Mouse (Mus musculus) forebrain, embryonic 10.5 days (tissue): ENCODE results near the gene Slc2a3. TPM values are rescaled to one million over a fixed set of nuclear protein-coding genes. Genes with fewer than 3 reads are reported as not detected.
A peak's percentile ranks its signal among the peaks of the same experiment; 100 is the strongest.
"Not testable (repeated sequence)": the region's sequence is repeated elsewhere in the genome, so short reads cannot be mapped to it uniquely, and the experiment has no call there.

Experiments
- DNase-seq: peaks from one replicate; pipeline ENCODE4 v3.0.0-alpha.2; 2017; ENCODE audit warnings: low spot score; ENCODE audit errors: extremely low spot score
- H3K27ac ChIP-seq: fragments of 300-500 bp; sonication (generic); 2 replicates; pipeline ENCODE4 v1.5.1; 2016; ENCODE audit warnings: mild to moderate bottlenecking
- H3K27me3 ChIP-seq: fragments of 300-500 bp; sonication (generic); 2 replicates; pipeline ENCODE4 v1.6.1; 2016; ENCODE audit warnings: mild to moderate bottlenecking; ENCODE audit not compliant: poor library complexity, severe bottlenecking
- H3K36me3 ChIP-seq: fragments of 300-500 bp; sonication (generic); replicated peaks from 2 replicates; pipeline ENCODE4 v1.6.1; 2016; ENCODE audit warnings: mild to moderate bottlenecking, moderate library complexity
- H3K4me1 ChIP-seq: fragments of 300-500 bp; sonication (generic); 2 replicates; pipeline ENCODE4 v1.6.1; 2016
- H3K4me3 ChIP-seq: fragments of 300-500 bp; sonication (generic); 2 replicates; pipeline ENCODE4 v1.5.1; 2016; ENCODE audit warnings: mild to moderate bottlenecking, moderate library complexity
- H3K9me3 ChIP-seq: fragments of 300-500 bp; sonication (generic); 2 replicates; pipeline ENCODE4 v1.6.1; 2016; ENCODE audit warnings: mild to moderate bottlenecking, moderate library complexity
- WGBS: fragments of 180-500 bp; shearing (Covaris S2); methylation state at CpG from one replicate; pipeline ENCODE4 v1.1.7; 2016; 5-methylcytosine and 5-hydroxymethylcytosine counted together
- polyA plus RNA-seq: library from polyadenylated mRNA; unstranded; fragments of >200 nt; fragmentation: Nextera tagmentation; extraction: Ambion mirVana; gene quantifications from 2 replicates; pipeline ENCODE4 v1.2.1, GENCODE M21; 2016

Slc2a3 gene
- polyA plus RNA-seq, 1 experiment from 2014 or later = 67.3 TPM

DNA sequence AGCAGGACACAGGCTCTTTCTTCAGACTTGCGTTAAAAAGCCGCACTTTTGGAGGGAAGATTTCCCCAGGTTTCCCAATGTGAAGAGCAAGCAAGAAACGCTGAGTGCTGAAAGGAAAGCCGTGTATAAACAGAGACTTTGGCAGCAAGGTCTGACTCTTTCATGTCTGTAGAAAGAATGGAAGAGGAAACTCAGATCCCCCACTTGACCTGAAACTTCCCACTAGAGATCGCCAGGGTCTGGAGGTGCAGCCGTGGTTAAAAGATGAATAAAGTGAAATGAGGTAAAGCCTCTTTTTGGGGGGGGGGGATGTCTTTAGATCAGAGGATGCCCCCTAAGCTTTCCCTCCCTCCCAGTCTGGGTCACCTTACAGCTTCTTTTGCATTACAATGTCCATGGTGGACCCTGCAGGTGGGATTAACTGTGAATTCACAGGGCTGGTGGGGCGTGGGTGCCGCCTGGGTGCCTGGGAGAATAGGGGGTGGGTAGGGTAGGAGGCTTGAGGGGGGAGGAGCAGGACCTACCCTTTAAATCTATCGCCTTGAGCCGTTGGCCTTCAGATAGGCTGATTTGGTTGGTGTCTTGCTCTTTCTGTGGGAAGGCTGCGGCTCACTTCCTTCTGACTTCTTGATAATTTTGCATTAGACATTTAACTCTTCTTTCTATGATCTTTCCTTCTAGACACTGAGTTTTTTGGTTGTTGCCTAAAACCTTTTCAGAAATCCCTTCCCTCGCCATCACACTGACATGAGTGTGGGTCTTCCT is 94.2 kb downstream of the Slc2a3 start, which contains the start of gene Nanog:
Gene Nanog, plus strand, starts transcription at position 454 of the 765 bp plus-strand sequence.
- no peak for DNase-seq
- H3K4me1 ChIP-seq = peaks cover 18% of the 10 kb centered on the region
- no peaks in the 10 kb centered on the region for H3K9me3 ChIP-seq
- WGBS = 16% methylated on average over 12 of the region's 12 CpGs
- H3K36me3 ChIP-seq = no peaks in the 10 kb centered on the region
- H3K4me3 ChIP-seq = no peak within 1 kb of the TSS
- H3K27me3 ChIP-seq = peaks cover 34% of the 10 kb centered on the region
- H3K27ac ChIP-seq = no peak within 1 kb of the TSS

GRCm38 (mm10) chr6:122706337-122706840 is 95.1 kb downstream of the Slc2a3 start:
- Histone ChIP-seq H3K36me3 (no peaks in the 10 kb centered on the region), H3K9me3 (no peaks in the 10 kb centered on the region), H3K27ac (no peak overlapping the region), H3K27me3 (peaks cover 38% of the 10 kb centered on the region), H3K4me3 (no peak overlapping the region), H3K4me1 (peaks cover 21% of the 10 kb centered on the region)
- no peak for DNase-seq
- WGBS = 73% methylated on average over 12 of the region's 12 CpGs

GRCm38 (mm10) chr6:122703706-122704105 is 97.7 kb downstream of the Slc2a3 start:
- 0 out of 2 replicates have a peak overlapping the region, but pooled peaks have one; percentile 75 for H3K27ac ChIP-seq
- no peaks in the 10 kb centered on the region for H3K36me3 ChIP-seq
- WGBS = 8% methylated on average over 1 of the region's 1 CpGs
- H3K4me1 ChIP-seq = peaks cover 21% of the 10 kb centered on the region
- peaks cover 34% of the 10 kb centered on the region for H3K27me3 ChIP-seq
- DNase-seq = no peak
- H3K9me3 ChIP-seq = no peaks in the 10 kb centered on the region
- H3K4me3 ChIP-seq = no peak overlapping the region

- 17% methylated on average over 6 of the region's 6 CpGs for WGBS
- Histone ChIP-seq H3K4me1 (peaks cover 21% of the 10 kb centered on the region), H3K27me3 (peaks cover 30% of the 10 kb centered on the region), H3K9me3 (no peaks in the 10 kb centered on the region), H3K27ac (peak overlapping the region; percentile 75), H3K4me3 (0 out of 2 replicates have a peak overlapping the region, but pooled peaks have one; percentile 32), H3K36me3 (no peaks in the 10 kb centered on the region)
- DNase-seq = no peak
These were observed 98.2 kb downstream of the Slc2a3 start for GRCm38 (mm10) chr6:122703251-122703650.

- peak overlapping the region; percentile 75 for H3K27ac ChIP-seq
- peaks cover 21% of the 10 kb centered on the region for H3K4me1 ChIP-seq
- 4% methylated on average over 20 of the region's 20 CpGs for WGBS
- H3K9me3 ChIP-seq = no peaks in the 10 kb centered on the region
- DNase-seq = peak; percentile 29
- H3K4me3 ChIP-seq = peak overlapping the region; percentile 32
- H3K36me3 ChIP-seq = no peaks in the 10 kb centered on the region
- H3K27me3 ChIP-seq = peaks cover 23% of the 10 kb centered on the region
These were observed 98.8 kb downstream of the Slc2a3 start for GRCm38 (mm10) chr6:122702480-122703124.

DNA sequence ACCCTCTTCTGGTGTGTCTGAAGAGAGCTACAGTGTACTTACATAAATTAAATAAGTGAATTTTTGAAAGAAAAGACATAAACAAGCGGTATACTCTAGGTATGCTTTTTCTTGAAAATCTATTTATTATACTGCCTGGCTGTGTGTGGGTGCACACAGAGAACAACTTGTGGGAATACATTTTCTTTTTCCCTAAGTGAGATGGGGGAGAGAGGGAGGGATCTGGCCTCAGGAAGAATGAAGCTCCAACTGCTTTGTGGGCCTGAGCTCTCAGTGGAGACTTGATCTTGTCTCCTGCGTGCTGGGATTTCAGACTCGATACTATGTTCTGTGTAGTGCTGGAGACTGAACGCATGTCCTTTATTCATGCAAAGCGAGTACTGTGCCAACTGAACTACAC is 99.6 kb downstream of the Slc2a3 start:
- H3K27me3 ChIP-seq = peaks cover 15% of the 10 kb centered on the region
- peak overlapping the region; percentile 75; the same call in 1 of the 2 replicates for H3K27ac ChIP-seq
- 84% methylated on average over 5 of the region's 5 CpGs for WGBS
- H3K9me3 ChIP-seq = no peaks in the 10 kb centered on the region
- no peaks in the 10 kb centered on the region for H3K36me3 ChIP-seq
- H3K4me1 ChIP-seq = peaks cover 14% of the 10 kb centered on the region
- DNase-seq = no peak
- no peak overlapping the region for H3K4me3 ChIP-seq

GRCm38 (mm10) chr6:122699628-122700027 is 101.8 kb downstream of the Slc2a3 start:
- not testable (repeated sequence) for H3K36me3 ChIP-seq, DNase-seq, H3K9me3 ChIP-seq, H3K27me3 ChIP-seq, H3K27ac ChIP-seq, H3K4me3 ChIP-seq
- WGBS = 88% methylated on average over 2 of the region's 2 CpGs
- H3K4me1 ChIP-seq = peaks cover 14% of the 10 kb centered on the region

GRCm38 (mm10) chr6:122695398-122695797 is 106.0 kb downstream of the Slc2a3 start:
- 87% methylated on average over 3 of the region's 3 CpGs for WGBS
- no peaks in the 10 kb centered on the region for H3K36me3 ChIP-seq
- H3K9me3 ChIP-seq = no peaks in the 10 kb centered on the region
- H3K4me3 ChIP-seq = no peak overlapping the region
- DNase-seq = no peak
- no peaks in the 10 kb centered on the region for H3K4me1 ChIP-seq
- no peaks in the 10 kb centered on the region for H3K27me3 ChIP-seq
- H3K27ac ChIP-seq = no peak overlapping the region

DNA sequence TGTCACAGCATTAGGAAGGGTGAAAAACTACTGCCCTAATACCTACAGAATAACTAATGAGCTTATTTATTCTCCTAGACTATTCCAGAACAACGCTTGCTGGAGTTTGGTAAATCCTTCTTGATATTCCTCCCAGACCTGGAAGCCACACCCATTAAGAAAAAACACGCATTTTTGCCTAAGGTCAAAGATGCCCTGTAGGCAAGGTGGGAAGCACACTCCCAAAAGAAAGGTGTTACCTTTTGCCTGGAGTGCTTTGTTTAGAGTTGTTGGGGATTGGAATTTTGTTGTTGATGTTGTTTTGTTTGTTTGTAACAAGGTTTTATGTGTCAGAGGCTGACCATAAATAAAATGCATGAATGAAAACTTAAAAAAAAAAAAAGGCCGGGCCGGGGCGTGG is 111.4 kb downstream of the Slc2a3 start:
- Histone ChIP-seq H3K27ac (no peak overlapping the region), H3K4me3 (no peak overlapping the region)
- 87% methylated on average over 5 of the region's 5 CpGs for WGBS

GRCm38 (mm10) chr6:122689411-122690055 is 111.9 kb downstream of the Slc2a3 start:
- Histone ChIP-seq H3K27me3 (no peaks in the 10 kb centered on the region), H3K36me3 (no peaks in the 10 kb centered on the region), H3K9me3 (no peaks in the 10 kb centered on the region), H3K4me3 (no peak overlapping the region), H3K27ac (no peak overlapping the region), H3K4me1 (no peaks in the 10 kb centered on the region)
- no peak for DNase-seq
- 87% methylated on average over 6 of the region's 6 CpGs for WGBS

More for the DNA sequence above, 111.4 kb downstream of the Slc2a3 start:
- H3K27me3 ChIP-seq = no peaks in the 10 kb centered on the region
- DNase-seq = no peak
- no peaks in the 10 kb centered on the region for H3K36me3 ChIP-seq
- no peaks in the 10 kb centered on the region for H3K9me3 ChIP-seq
- H3K4me1 ChIP-seq = no peaks in the 10 kb centered on the region

DNA sequence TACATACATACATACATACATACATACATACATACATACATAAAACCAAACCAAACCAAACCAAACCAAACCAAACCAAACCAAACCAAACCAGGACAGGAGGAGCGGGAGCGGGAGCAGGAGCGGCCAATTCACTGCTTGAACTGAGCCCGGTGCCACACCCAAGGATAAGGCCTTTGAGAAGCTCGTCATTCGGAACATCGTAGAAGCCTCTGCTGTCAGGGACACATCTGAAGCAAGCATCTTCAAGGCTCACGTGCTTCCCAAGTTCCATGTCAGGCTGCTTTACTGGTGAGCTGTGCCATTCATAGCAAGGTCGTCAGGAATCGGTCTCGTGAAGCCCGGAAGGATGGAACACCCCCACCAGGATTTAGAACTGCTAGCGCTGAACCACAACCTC is 114.7 kb downstream of the Slc2a3 start:
- H3K36me3 ChIP-seq = no peaks in the 10 kb centered on the region
- no peaks in the 10 kb centered on the region for H3K9me3 ChIP-seq
- H3K4me1 ChIP-seq = no peaks in the 10 kb centered on the region
- H3K27me3 ChIP-seq = no peaks in the 10 kb centered on the region
- WGBS = 94% methylated on average over 13 of the region's 13 CpGs
- H3K27ac ChIP-seq = no peak overlapping the region
- no peak overlapping the region for H3K4me3 ChIP-seq
- no peak for DNase-seq

GRCm38 (mm10) chr6:122682646-122683045 is 118.8 kb downstream of the Slc2a3 start:
- WGBS = 92% methylated on average over 3 of the region's 3 CpGs
- Histone ChIP-seq H3K27me3 (no peaks in the 10 kb centered on the region), H3K9me3 (no peaks in the 10 kb centered on the region)

More at GRCm38 (mm10) chr6:122682646-122683045, 118.8 kb downstream of the Slc2a3 start:
- Histone ChIP-seq H3K4me1 (no peaks in the 10 kb centered on the region), H3K27ac (no peak overlapping the region), H3K4me3 (no peak overlapping the region), H3K36me3 (no peaks in the 10 kb centered on the region)
- no peak for DNase-seq
